Mouse (Mus musculus): ENCODE results near the gene Cox7b. TPM values are rescaled to one million over a fixed set of nuclear protein-coding genes. Genes with fewer than 3 reads are reported as not detected.
"Not testable (repeated sequence)": the region's sequence is repeated elsewhere in the genome, so short reads cannot be mapped to it uniquely, and the experiment has no call there.

The Cox7b gene
- polyA plus RNA-seq (2014; fragmentation: Nextera tagmentation; extraction: Ambion mirVana), result 797 and 837 TPM in 2 replicates

GRCm38 (mm10) chrX:106015571-106016322 lies at the start of gene Cox7b:
Gene Cox7b, plus strand, starts transcription at chrX:106015700.
- 16% methylated on average over 26 of the region's 26 CpGs for WGBS (ENCODE audit: insufficient replicate concordance)
- Histone ChIP-seq H3K4me1 (ENCODE audit: control insufficient read depth, insufficient read depth, low read length) (no peaks in the 10 kb centered on the region), H3K36me3 (ENCODE audit: control insufficient read depth, insufficient read depth, low read length) (no peaks in the 10 kb centered on the region), H3K4me2 (peak within 1 kb of the TSS; percentile 37), H3K9me3 (replicated peaks; ENCODE audit: control insufficient read depth, low read length) (no peaks in the 10 kb centered on the region), H3K27ac (ENCODE audit: low read depth, low read length) (peak within 1 kb of the TSS; percentile 86), H3K27me3 (ENCODE audit: control insufficient read depth, insufficient read depth, low read length) (no peaks in the 10 kb centered on the region), H3K9ac (ENCODE audit: low read depth, low read length) (peak within 1 kb of the TSS; percentile 83), H3K4me3 (ENCODE audit: low read depth, low read length) (peak within 1 kb of the TSS; percentile 65)
- ATAC-seq (replicated peaks; ENCODE audit: insufficient number of reproducible peaks, low FRiP score, low TSS enrichment), result peak; percentile 55; the same call in 1 of the 2 replicates

- Histone ChIP-seq H3K27me3 (ENCODE audit: control insufficient read depth, insufficient read depth, low read length) (no peaks in the 10 kb centered on the region), H3K9ac (ENCODE audit: low read depth, low read length) (no peak overlapping the region), H3K36me3 (ENCODE audit: control insufficient read depth, insufficient read depth, low read length) (no peaks in the 10 kb centered on the region), H3K4me3 (ENCODE audit: low read depth, low read length) (no peak overlapping the region), H3K27ac (ENCODE audit: low read depth, low read length) (no peak overlapping the region), H3K4me1 (ENCODE audit: control insufficient read depth, insufficient read depth, low read length) (no peaks in the 10 kb centered on the region), H3K9me3 (replicated peaks; ENCODE audit: control insufficient read depth, low read length) (no peaks in the 10 kb centered on the region), H3K4me2 (no peak overlapping the region)
- ATAC-seq (replicated peaks; ENCODE audit: insufficient number of reproducible peaks, low FRiP score, low TSS enrichment), result no peak
- WGBS (ENCODE audit: insufficient replicate concordance), result 71% methylated on average over 1 of the region's 1 CpGs
These were observed 13.9 kb upstream of the Cox7b start for GRCm38 (mm10) chrX:106001605-106002004.

- H3K36me3 ChIP-seq (ENCODE audit: control insufficient read depth, insufficient read depth, low read length), result no peaks in the 10 kb centered on the region
- peak overlapping the region; percentile 55 for H3K4me3 ChIP-seq (ENCODE audit: low read depth, low read length)
- H3K9ac ChIP-seq (ENCODE audit: low read depth, low read length), result peak overlapping the region; percentile 77
- no peak for ATAC-seq (replicated peaks; ENCODE audit: insufficient number of reproducible peaks, low FRiP score, low TSS enrichment)
- no peaks in the 10 kb centered on the region for H3K27me3 ChIP-seq (ENCODE audit: control insufficient read depth, insufficient read depth, low read length)
- H3K27ac ChIP-seq (ENCODE audit: low read depth, low read length), result no peak overlapping the region
- 12% methylated on average over 3 of the region's 3 CpGs for WGBS (ENCODE audit: insufficient replicate concordance)
- H3K4me2 ChIP-seq, result peak overlapping the region; percentile 60
- H3K4me1 ChIP-seq (ENCODE audit: control insufficient read depth, insufficient read depth, low read length), result peaks cover 2% of the 10 kb centered on the region; the same call in 1 of the 2 replicates
- H3K9me3 ChIP-seq (replicated peaks; ENCODE audit: control insufficient read depth, low read length), result no peaks in the 10 kb centered on the region
These were observed 4.7 kb upstream of the Cox7b start for GRCm38 (mm10) chrX:106010762-106011161.

GRCm38 (mm10) chrX:106011465-106012159 lies 3.9 kb upstream of the Cox7b start, which contains the start of gene Magt1:
Gene Magt1, minus strand, starts transcription at chrX:106011906.
- peak within 1 kb of the TSS; percentile 60 for H3K4me2 ChIP-seq
- peak; percentile 92 for ATAC-seq (replicated peaks; ENCODE audit: insufficient number of reproducible peaks, low FRiP score, low TSS enrichment)
- peaks cover 2% of the 10 kb centered on the region; the same call in 1 of the 2 replicates for H3K4me1 ChIP-seq (ENCODE audit: control insufficient read depth, insufficient read depth, low read length)
- no peaks in the 10 kb centered on the region for H3K27me3 ChIP-seq (ENCODE audit: control insufficient read depth, insufficient read depth, low read length)
- peak within 1 kb of the TSS; percentile 77 for H3K9ac ChIP-seq (ENCODE audit: low read depth, low read length)
- peak within 1 kb of the TSS; percentile 55 for H3K4me3 ChIP-seq (ENCODE audit: low read depth, low read length)
- 14% methylated on average over 44 of the region's 45 CpGs for WGBS (ENCODE audit: insufficient replicate concordance)
- H3K27ac ChIP-seq (ENCODE audit: low read depth, low read length), result peak within 1 kb of the TSS; percentile 86
- H3K36me3 ChIP-seq (ENCODE audit: control insufficient read depth, insufficient read depth, low read length), result no peaks in the 10 kb centered on the region
- H3K9me3 ChIP-seq (replicated peaks; ENCODE audit: control insufficient read depth, low read length), result no peaks in the 10 kb centered on the region

- Histone ChIP-seq H3K9ac (ENCODE audit: low read depth, low read length) (no peak overlapping the region; the same call in 1 of the 2 replicates), H3K36me3 (ENCODE audit: control insufficient read depth, insufficient read depth, low read length) (no peaks in the 10 kb centered on the region), H3K4me1 (ENCODE audit: control insufficient read depth, insufficient read depth, low read length) (peaks cover 2% of the 10 kb centered on the region; the same call in 1 of the 2 replicates), H3K4me3 (ENCODE audit: low read depth, low read length) (peak overlapping the region; percentile 55; the same call in 1 of the 2 replicates), H3K27me3 (ENCODE audit: control insufficient read depth, insufficient read depth, low read length) (no peaks in the 10 kb centered on the region), H3K27ac (ENCODE audit: low read depth, low read length) (peak overlapping the region; percentile 78), H3K4me2 (peak overlapping the region; percentile 59), H3K9me3 (replicated peaks; ENCODE audit: control insufficient read depth, low read length) (no peaks in the 10 kb centered on the region)
- ATAC-seq (replicated peaks; ENCODE audit: insufficient number of reproducible peaks, low FRiP score, low TSS enrichment), result no peak
- WGBS (ENCODE audit: insufficient replicate concordance), result 67% methylated on average over 3 of the region's 3 CpGs
These were observed 2.9 kb upstream of the Cox7b start for GRCm38 (mm10) chrX:106012559-106012958.

- Histone ChIP-seq H3K27me3 (ENCODE audit: control insufficient read depth, insufficient read depth, low read length) (no peaks in the 10 kb centered on the region), H3K9ac (ENCODE audit: low read depth, low read length) (no peak overlapping the region), H3K4me3 (ENCODE audit: low read depth, low read length) (no peak overlapping the region), H3K27ac (ENCODE audit: low read depth, low read length) (no peak overlapping the region), H3K4me1 (ENCODE audit: control insufficient read depth, insufficient read depth, low read length) (peaks cover 2% of the 10 kb centered on the region; the same call in 1 of the 2 replicates), H3K4me2 (no peak overlapping the region), H3K36me3 (ENCODE audit: control insufficient read depth, insufficient read depth, low read length) (no peaks in the 10 kb centered on the region), H3K9me3 (replicated peaks; ENCODE audit: control insufficient read depth, low read length) (no peaks in the 10 kb centered on the region)
- WGBS (ENCODE audit: insufficient replicate concordance), result 15% methylated on average over 2 of the region's 2 CpGs
- ATAC-seq (replicated peaks; ENCODE audit: insufficient number of reproducible peaks, low FRiP score, low TSS enrichment), result no peak
These were observed 2.3 kb upstream of the Cox7b start for GRCm38 (mm10) chrX:106013217-106013616.

GRCm38 (mm10) chrX:106014741-106015377 lies 641 bp upstream of the Cox7b start:
- H3K9me3 ChIP-seq (replicated peaks; ENCODE audit: control insufficient read depth, low read length); H3K9ac ChIP-seq (ENCODE audit: low read depth, low read length); H3K4me1 ChIP-seq (ENCODE audit: control insufficient read depth, insufficient read depth, low read length); ATAC-seq (replicated peaks; ENCODE audit: insufficient number of reproducible peaks, low FRiP score, low TSS enrichment); H3K27me3 ChIP-seq (ENCODE audit: control insufficient read depth, insufficient read depth, low read length); H3K27ac ChIP-seq (ENCODE audit: low read depth, low read length); H3K4me3 ChIP-seq (ENCODE audit: low read depth, low read length); H3K36me3 ChIP-seq (ENCODE audit: control insufficient read depth, insufficient read depth, low read length): not testable (repeated sequence)
- H3K4me2 ChIP-seq, result peak overlapping the region; percentile 37
- WGBS (ENCODE audit: insufficient replicate concordance), result 70% methylated on average over 2 of the region's 2 CpGs

- H3K27ac ChIP-seq (ENCODE audit: low read depth, low read length), result no peak overlapping the region
- no peaks in the 10 kb centered on the region for H3K27me3 ChIP-seq (ENCODE audit: control insufficient read depth, insufficient read depth, low read length)
- H3K36me3 ChIP-seq (ENCODE audit: control insufficient read depth, insufficient read depth, low read length), result no peaks in the 10 kb centered on the region
- no peak for ATAC-seq (replicated peaks; ENCODE audit: insufficient number of reproducible peaks, low FRiP score, low TSS enrichment)
- 85% methylated on average over 3 of the region's 3 CpGs for WGBS (ENCODE audit: insufficient replicate concordance)
- no peak overlapping the region for H3K9ac ChIP-seq (ENCODE audit: low read depth, low read length)
- no peaks in the 10 kb centered on the region for H3K9me3 ChIP-seq (replicated peaks; ENCODE audit: control insufficient read depth, low read length)
- H3K4me2 ChIP-seq, result peak overlapping the region; percentile 56
- H3K4me3 ChIP-seq (ENCODE audit: low read depth, low read length), result peak overlapping the region; percentile 65
- no peaks in the 10 kb centered on the region for H3K4me1 ChIP-seq (ENCODE audit: control insufficient read depth, insufficient read depth, low read length)
These were observed 1.6 kb downstream of the Cox7b start for GRCm38 (mm10) chrX:106017102-106017501.

Data from heart, embryonic 11.5 days (tissue).